Mouse (Mus musculus) olfactory bulb, adult 2 months (tissue): ENCODE measurements around the gene Mfsd8.

Experiments used
- CTCF ChIP-seq: fragments of 200-500 bp; IDR thresholded peaks from 2 replicates; pipeline ENCODE4 v1.5.1; 2012; ENCODE audit warnings: low read depth, mild to moderate bottlenecking, low read length, moderate library complexity; ENCODE audit not compliant: insufficient read depth
- POLR2A ChIP-seq: fragments of 200-500 bp; IDR thresholded peaks from 2 replicates; pipeline ENCODE4 v1.6.1; 2012; ENCODE audit warnings: mild to moderate bottlenecking, low read depth, low read length, moderate library complexity; ENCODE audit not compliant: insufficient read depth

- TF ChIP-seq POLR2A (no peak), CTCF (no peak)
Measured at GRCm38 (mm10) chr3:40793783-40794182, 52.9 kb downstream of the Mfsd8 start.
